Comparison of ENCODE assay signal across 18 mouse cellular contexts in the genomic region with DNA sequence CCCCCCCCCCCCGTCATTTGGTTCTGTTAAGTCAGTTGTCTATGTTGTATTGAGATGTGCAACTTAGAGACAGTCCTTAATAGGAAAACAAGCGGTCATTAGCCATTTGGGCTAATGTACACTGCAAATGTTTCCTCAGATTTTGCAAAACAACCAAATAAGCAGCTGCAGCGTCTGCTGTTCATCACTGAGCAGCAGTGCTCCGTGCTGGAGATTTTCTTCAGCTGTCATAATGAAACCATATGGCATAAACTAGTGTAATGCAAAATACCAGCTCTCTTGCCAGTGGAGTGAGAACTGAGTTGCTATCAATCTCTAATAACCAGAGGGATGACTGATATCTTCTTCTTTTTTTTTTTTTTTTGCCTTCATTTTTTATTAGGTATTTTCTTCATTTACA. TPM values are rescaled to one million over a fixed set of nuclear protein-coding genes. Genes with fewer than 3 reads are reported as not detected.
DNase-seq lines count a peak whose midpoint lies in the region.
"Had no signal": no experiment of that assay in that cellular context is flagged by ENCODE, and none has a peak within 500 bp of the region (broad histone marks: within the 10 kb centered on the region; RNA-seq: fewer than 3 reads in every experiment).

No protein-coding gene starts in this region.

- peak; percentile 19 for DNase-seq in layer of hippocampus, adult 11-12 months (ENCODE audit: low spot score)
- no peak for DNase-seq in layer of hippocampus, postnatal 25 days (ENCODE audit: extremely low spot score in 1 of 2, low spot score in 1 of 2)
- DNase-seq in brain, embryonic 18.5 days (ENCODE audit: low read depth, low spot score), result peak; percentile 34
- DNase-seq in layer of hippocampus, adult 18-20 months (ENCODE audit: low spot score in 2 of 2), result peak; percentile 6 to 51
- DNase-seq in layer of hippocampus, postnatal 10 days (ENCODE audit: low spot score in 2 of 2), result peak; percentile 8 to 16
- DNase-seq in gastrocnemius, adult 18-20 months (ENCODE audit: low spot score), result no peak
- DNase-seq in kidney, postnatal 10 days, result no peak
- no peak for DNase-seq in kidney, adult 9 months
- DNase-seq: adrenal gland, postnatal 25 days; B cell, adult 2 months; cerebellum, adult 9-11 months; gastrocnemius, postnatal 25 days; kidney, postnatal 36 days; lung, postnatal 4 days; retina, postnatal 1 day; spleen, adult 18-20 months; thymus, postnatal 14 days had no signal

RNA-seq across cellular contexts. Expression of a gene that starts 39.0 kb away (rescaled TPM):
- 10 to 100 TPM; 14.2 to 15.8 TPM for total RNA-seq in layer of hippocampus, postnatal 25 days (2021)
- total RNA-seq in layer of hippocampus, adult 18-20 months (2021), result 10 to 100 TPM; 18.0 to 27.4 TPM
- 10 to 100 TPM; 15.9 to 17.4 TPM for total RNA-seq in layer of hippocampus, postnatal 10 days (2021)
- 100 to 1,000 TPM; 121 to 139 TPM for total RNA-seq in gastrocnemius, adult 18-20 months (2021)
- total RNA-seq: monocyte, adult 5-6 weeks had no signal

Comparison
In these comparisons a context has a peak if more than half of its experiments do, and no peak if none do; other contexts are left out.
1. DNase-seq: peak in layer of hippocampus, adult 11-12 months (single experiment), brain, embryonic 18.5 days (single experiment), layer of hippocampus, adult 18-20 months (2 of 2) and layer of hippocampus, postnatal 10 days (2 of 2); none in layer of hippocampus, postnatal 25 days (0 of 2), gastrocnemius, adult 18-20 months (single experiment), kidney, postnatal 10 days (single experiment) and kidney, adult 9 months (single experiment).
2. RNA of a gene that starts 39.0 kb away (total RNA-seq): 121 to 139 TPM in gastrocnemius, adult 18-20 months; 18.0 to 27.4 TPM in layer of hippocampus, adult 18-20 months, 15.9 to 17.4 TPM in layer of hippocampus, postnatal 10 days and 14.2 to 15.8 TPM in layer of hippocampus, postnatal 25 days; every median in the first group is over 4 times any median in the second.